18 mouse cellular contexts compared by ENCODE assay signal in the genomic region with DNA sequence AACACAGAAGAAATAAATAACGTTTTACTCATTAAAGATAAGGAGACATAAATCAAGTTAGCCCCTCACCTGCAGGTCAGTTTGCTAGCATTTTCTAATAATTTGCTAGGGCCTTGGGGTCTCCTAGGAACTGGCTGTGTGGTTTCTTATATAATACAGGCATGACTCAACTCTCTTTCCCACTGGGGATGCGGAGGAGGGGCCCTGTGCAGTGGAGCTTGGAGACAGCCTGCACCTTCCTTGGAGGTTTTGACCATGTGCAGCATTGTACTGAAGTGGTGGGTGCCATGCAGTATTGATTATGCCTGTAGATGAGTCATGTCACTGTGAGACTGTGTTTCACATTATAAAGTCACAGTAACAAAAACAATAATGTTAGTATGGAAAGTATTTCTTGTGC.
DNase-seq lines count a peak whose midpoint lies in the region.
"Had no signal": no experiment of that assay in that cellular context is flagged by ENCODE, and none has a peak within 500 bp of the region (broad histone marks: within the 10 kb centered on the region; RNA-seq: fewer than 3 reads in every experiment).

No protein-coding gene starts in this region.

- peak; percentile 82 for DNase-seq in heart, adult 11 months
- DNase-seq in heart, adult 18-20 months: no peak
- DNase-seq in layer of hippocampus, adult 9-11 months: peak; percentile 19
- DNase-seq in layer of hippocampus, postnatal 14 days (ENCODE audit: low spot score in 2 of 2): no peak
- DNase-seq in 3T3-L1 (ENCODE audit: low read depth, low spot score) (peak; percentile 39), NIH3T3 (ENCODE audit: low read depth) (peak; percentile 51)
- no peak for DNase-seq in cerebellum, postnatal 10 days
- DNase-seq: adrenal gland, postnatal 10 days; cerebellum, adult 2 months; forebrain, postnatal 0 days; gastrocnemius, postnatal 10 days; heart, adult 2 months; heart, postnatal 36 days; kidney, adult 8-10 months; liver; lung, postnatal 14 days; midbrain, embryonic 14.5 days; right cerebral cortex, postnatal 14 days had no signal

Comparison
In these comparisons a context has a peak if more than half of its experiments do, and no peak if none do; other contexts are left out.
1. DNase-seq: peak in heart, adult 11 months (single experiment), layer of hippocampus, adult 9-11 months (single experiment), 3T3-L1 (single experiment) and NIH3T3 (single experiment); none in heart, adult 18-20 months (0 of 2), layer of hippocampus, postnatal 14 days (0 of 2) and cerebellum, postnatal 10 days (0 of 2).